Mouse (Mus musculus): ENCODE measurements around the gene Slc9a3r1.

Gene Slc9a3r1

DNA sequence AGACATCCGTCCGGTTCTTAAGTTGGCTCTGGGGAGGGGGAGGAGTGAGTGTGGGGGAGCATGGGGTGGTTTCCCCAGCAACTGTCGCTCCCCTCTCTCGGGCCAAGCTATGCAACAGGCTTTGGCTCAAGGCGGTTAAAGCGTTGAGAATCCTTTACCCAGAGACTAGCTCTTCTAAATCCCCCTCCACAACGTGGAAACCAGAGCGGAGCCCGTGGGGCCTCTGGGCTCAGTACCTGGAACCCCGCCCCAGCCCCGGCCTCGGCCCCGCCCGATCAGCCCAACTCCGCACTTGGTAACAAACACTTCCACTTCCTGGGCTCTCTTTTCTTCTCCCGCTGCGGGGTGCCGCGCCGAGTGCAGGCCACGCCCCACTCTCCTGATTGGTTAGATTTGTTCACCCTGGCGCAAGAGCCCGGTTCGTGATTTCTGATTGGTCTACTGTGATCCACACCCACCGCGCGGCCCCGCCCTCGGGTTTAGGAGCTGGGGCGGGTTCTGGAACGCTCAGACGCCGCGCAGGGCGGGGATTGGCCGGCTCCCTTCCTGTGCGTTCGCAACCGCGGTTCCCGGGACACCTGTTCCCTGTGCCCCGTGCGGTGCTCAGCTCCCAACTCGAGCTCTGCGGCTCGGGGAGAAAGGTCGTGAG, at the start of gene Slc9a3r1:
Gene Slc9a3r1 (plus strand): TSS at position 510 of the 649 bp plus-strand sequence.
- peak; percentile 99 for DNase-seq

GRCm38 (mm10) chr11:115119409-115119808, 43.7 kb upstream of the Slc9a3r1 start:
- no peak for DNase-seq

DNA sequence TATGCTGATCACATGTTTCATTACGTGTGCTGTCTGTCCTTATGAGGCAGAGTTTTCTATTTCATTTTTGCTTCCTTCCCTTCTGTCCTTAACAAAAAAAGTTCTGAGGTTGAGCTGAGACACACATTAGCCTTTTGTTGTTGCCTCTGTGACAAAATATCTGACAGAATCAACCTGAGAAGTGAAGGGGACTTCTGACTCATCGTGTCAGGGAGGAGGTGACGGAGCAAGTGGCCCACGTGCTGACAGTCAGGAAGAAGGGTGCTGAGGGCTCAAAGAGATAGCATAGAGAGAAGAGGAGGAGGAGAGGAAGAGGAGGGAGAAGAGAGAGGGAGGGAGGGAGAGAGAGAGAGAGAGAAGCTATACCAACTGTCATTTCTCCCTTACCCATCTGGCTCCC, 34.7 kb upstream of the Slc9a3r1 start:
- DNase-seq, result no peak

DNA sequence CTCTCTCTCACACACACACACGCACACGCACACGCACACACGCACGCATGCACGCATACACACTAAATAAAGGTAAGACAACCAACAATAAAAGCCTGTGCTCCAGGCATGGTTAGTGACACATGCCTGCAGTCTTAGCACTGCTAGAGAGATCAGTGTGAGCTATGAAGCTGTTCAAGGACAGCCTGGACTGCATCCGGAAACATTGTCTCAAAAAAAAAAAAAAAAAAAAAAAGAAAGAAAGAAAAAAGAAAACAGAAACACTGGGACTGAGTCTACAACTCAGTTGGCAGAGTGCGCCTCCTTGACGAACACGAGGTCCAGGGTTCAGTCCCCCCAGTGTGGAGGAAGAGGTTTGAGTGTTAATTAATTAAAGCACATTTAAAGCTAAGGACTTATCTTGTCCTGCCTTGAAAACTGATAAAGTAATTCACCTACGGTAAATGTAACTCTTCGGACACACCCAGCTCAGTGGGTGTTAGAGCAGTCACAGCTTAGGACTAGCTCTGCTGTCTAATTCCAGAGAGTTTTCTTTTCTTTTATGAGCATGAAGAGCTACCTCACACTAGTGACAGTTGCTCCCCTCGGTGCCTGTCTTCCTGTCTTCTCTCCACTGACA, 33.5 kb upstream of the Slc9a3r1 start:
- DNase-seq, result no peak

DNA sequence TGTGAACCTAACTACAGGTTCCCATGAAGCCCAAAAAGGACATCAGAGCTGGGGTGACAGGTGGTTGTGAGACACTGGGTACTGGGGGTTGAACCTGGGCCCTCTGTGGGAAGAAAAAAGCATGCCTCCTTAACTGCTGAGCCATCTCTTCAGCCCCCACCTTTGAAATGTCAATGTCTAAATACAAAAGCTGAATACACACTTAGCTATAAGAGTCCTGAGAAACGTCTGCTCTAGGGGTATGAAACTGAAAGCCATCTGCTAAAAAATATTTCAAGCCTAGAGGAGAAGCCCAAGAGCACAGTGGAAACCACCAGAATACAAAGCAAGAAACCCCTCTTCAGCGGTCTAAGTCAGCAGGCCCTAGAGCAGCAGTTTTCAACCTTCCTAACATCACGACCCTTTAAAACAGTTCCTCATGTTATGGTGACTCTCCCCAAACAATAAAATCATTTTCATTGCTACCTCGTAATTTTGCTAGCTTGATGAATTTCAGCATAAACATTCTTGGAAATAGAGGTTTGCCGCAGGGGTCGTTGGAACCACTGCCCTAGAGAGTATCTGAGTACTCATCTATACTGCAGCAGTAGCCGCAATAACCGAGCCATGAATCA, 31.3 kb upstream of the Slc9a3r1 start:
- no peak for DNase-seq

DNA sequence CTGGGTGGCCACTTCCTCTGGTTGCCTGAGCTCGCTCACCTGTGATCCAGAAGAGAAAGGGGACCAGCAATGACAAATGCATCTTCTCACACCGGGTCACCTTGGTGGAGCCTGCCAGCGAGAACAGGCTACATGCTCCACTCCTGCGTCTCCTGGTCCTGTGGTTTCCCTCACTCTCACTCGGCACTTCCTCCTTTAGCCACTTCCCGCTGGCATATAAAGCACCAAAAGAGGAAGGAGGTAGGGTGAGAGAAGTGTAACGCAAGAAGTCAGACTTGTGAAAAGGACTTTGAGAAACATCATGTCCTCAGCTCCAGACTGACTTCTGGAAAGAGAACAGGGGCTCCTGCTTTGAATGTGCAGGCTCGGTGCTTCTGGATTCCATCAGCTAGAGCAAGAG, 29.3 kb upstream of the Slc9a3r1 start, which contains the start of gene Cd300lf:
Gene Cd300lf (minus strand): TSS at position 193 of the 400 bp plus-strand sequence.
- no peak for DNase-seq

DNA sequence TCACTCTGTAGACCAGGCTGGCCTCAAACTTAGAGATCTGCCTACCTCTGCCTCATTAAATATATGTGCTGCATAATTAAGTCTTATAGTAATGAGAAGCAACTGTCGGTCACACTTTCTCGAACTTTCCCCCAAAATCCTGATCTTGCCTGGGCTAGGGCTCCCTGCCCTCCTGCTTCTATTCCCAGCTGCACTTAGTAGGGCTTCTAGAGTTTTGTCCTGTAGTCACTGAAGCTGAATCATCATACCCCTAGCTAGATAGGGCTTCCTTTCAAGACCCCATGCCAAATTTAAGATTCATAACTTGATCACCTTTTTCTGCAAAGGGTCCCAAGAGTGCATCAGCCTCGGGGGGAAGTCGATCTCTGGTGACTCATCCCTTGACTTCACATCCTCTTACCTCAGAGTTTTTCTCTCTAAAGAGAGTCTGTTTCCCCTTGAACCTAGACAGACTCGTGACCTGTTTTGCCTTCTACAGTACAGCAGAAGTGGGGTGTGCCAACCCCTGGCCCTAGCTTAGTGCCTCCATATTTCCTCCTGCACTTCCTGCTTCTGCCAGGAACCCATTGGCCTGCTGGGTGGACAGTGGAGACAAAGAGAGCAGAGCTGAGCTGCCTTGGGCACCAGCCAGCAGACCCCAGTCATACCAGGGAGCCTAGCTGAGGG, 24.4 kb upstream of the Slc9a3r1 start:
- no peak for DNase-seq

DNA sequence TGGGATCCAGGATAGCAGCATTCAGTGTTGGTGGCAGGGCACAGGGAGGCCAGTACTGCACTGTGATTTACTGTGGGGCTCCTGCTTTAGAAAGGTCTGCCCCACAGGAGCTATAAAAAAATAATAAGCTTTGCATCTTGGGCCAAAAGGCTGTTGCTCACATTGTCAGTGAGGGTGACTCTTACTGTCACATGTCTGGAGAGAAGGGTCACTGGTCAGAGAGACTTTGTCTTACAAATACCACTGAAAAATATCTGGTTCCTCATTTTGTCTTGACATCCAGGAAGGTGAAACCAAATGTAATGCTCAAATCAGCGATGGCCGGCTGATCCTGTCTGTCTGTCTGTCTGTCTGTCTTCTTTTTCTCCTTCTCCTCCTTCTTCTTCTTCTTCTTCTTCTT, 21.2 kb upstream of the Slc9a3r1 start:
- DNase-seq, result no peak

DNA sequence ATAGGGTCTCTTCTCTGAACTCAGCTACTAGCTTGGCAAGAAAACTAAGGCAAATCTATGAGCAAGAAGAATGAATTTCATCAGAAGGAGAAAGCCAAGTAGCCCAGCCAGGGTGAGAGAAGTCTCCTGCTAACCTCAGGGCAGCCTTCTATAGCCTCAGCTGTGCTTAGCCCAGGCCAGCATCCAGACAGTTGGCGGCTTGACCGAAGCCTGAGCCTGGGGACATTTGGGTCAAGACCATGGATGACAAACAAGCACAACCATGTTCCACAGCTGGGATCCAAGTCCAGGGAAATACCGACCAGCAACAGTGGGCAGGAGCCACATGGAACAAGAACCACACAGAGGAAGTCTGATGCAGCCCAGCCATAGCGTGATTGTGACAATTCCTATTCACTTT, 15.3 kb upstream of the Slc9a3r1 start:
- DNase-seq, result no peak

DNA sequence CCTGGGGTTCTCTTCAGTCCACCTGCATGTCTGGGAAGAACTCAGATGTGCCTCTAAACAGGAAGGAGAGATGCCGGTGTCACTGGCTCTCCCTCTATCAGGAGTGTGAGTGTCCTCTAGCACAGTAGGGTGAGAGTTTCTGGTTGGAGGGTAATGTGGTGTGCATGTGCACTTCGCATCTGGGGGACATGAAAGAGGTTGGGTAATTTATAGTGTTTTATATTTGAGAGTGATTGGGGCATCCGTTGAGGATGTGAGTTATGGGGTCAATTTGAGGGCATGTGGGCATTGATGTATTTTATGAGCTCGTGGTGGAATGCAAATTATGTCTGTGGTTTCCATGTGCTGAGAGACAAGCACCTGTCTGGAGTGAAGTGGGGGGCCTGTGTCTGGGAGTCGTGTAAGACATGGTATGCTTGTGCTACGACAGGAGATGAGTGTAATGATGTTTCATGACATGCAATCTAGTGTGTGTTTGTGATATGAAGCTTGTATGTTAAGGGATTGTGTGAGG, 12.3 kb upstream of the Slc9a3r1 start:
- no peak for DNase-seq

- peak; percentile 80 for DNase-seq
Measured at GRCm38 (mm10) chr11:115151755-115152429, 11.2 kb upstream of the Slc9a3r1 start.

GRCm38 (mm10) chr11:115153088-115153487, 10.1 kb upstream of the Slc9a3r1 start:
- no peak for DNase-seq

DNA sequence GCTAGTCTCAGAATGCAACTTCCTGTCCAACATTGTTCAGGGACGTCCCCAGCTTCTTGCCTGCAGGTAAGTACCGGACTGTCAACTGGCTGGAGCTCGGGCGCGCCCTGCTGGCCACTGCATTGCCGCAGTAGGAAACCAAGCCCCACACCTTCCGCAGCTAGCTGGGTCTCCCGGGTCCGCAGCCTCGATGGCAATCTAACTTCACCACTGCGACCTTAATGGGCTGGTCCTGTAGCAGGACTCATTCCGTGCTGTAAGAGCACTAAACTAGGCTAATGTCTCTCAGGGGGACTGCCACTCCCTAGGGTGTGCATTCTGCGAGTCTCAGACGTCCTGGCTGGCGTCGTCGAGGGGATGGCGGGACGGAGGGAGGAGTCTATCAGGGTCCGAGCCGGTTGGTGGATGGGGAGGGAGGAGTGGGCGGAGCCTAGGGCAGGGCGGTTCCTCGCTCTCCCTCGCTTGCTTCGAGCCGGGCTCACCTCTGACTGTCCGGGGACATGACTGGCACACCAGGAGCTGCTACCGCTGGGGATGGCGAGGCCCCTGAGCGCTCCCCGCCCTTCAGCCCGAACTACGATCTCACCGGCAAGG, 9.3 kb upstream of the Slc9a3r1 start:
- peak; percentile 84 for DNase-seq

DNA sequence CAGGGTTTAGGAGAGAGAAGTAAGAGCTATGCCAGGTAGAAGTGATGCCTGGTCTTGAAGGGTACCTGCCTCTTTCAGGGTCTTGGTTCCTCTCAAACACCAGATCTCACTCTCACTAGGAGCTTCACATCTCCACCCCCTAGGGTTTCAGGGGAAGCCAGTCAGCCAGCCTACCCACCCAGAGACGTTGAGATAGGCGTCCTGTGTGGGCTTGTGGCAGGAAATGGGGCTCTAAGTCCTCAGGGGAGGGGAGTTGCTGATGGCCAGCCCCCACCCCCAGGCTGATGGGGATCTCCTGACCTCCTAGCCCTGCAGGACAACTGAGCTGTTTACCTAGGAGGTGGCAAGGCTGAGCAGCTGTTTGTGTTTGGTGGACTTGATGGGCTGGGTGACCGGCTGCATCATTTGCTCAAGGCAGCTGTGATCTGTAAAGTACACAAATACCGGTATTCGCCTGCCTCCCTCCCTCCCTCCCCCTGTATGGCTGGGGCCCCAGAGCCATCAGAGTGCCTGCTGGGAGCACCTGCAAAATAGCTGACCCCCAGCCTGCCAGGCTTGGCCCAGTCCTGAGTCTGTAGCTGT, 8.0 kb upstream of the Slc9a3r1 start:
- no peak for DNase-seq

DNA sequence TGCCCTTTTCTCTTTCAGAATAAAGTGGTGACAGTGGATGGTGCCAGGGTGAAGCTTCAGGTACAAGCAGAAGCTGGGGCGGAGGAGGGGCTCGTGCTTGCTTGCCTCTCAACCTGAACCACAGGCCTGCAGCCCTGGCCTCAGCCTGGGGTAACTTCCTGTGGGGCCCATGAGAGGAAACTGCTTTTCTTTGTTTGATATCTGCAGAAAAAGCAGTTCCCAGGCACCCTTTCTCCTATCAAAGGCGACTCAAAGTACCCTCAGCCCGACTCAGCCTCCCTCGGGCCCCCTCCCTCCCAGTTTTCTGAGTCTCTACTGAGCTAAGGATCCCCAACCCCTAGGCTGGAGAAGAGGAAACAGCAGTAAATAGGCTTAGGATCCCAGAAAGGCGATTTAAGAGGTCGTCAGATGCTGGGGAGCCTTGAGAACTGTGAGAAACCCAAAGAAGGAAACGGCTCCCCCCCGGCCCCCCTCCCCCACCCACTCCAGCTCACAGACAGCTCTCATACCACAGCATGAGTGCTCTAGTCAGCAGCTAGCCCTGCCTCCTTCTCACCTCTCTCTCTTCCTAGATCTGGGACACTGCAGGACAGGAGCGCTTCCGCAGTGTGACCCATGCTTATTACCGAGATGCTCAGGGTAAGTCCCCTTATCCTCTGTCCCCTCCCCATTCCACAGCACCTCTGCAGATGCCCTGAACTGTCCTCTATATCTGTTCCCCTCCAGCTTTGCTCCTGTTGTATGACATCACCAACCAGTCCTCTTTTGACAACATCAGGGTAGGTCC, 5.0 kb upstream of the Slc9a3r1 start:
- no peak for DNase-seq

DNA sequence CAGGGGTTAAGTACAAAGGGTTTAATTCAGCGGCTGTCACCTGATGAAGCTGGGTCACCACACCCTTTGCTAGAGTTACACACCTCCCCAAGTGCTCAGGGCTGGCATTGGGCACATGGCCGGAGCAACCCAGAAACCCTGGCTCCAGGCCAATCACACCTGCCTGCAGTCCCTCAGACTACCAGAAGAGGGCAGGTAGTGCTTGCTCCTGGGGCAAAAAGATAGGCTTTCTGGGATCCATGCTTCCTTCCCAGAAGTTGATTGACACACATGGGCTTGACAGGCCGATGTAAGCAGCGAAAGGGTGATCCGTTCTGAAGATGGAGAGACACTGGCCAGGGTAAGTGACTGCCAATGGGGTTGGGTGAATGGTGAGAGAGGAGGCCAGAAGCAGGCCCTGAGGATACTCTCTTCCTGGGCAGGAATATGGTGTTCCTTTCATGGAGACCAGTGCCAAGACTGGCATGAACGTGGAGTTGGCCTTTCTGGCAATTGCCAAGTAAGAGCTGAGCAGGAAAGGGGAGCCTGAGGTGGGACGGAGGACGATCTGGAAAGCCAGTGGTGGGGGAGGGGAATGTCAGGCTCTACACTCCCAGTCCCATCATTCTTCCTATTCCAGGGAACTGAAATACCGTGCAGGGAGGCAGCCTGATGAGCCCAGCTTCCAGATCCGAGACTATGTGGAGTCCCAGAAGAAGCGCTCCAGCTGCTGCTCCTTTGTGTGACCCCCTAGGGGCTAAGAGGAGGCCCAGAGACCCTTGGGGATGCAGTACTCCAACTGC, 2.9 kb upstream of the Slc9a3r1 start:
- peak; percentile 91 for DNase-seq

DNA sequence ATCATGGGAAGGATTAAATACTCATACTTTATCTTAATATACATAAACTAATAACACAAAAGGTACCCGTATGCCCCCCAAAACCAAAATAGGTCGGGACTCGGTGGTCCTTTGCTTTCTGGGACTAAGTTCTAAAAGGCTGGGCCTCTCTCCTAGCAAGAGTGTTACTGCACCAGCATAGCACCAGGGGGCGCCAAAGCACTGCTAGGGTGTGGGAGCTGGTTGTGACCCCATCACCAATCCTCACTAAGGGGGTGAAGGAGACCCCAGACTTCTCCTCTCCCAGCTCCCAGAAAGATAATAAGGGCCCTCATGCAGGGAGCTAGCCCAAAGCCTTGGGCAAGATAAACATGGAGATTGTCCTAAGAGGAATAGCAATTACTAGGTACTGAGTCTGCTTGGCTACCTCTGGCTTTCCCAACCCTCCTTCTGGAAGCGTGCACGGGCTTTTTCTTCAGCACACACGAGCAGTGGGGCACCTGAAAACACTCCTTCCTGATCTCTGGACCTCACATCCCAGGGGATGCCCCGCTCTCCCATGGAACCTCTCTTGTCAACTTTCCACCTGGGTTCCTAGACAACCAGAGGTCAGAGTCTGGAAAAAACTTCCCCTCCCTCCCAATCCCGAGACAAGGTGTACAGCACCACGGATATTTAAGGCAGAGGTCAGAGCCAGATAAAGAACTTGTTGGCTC, 2.1 kb upstream of the Slc9a3r1 start:
- peak; percentile 80 for DNase-seq

DNA sequence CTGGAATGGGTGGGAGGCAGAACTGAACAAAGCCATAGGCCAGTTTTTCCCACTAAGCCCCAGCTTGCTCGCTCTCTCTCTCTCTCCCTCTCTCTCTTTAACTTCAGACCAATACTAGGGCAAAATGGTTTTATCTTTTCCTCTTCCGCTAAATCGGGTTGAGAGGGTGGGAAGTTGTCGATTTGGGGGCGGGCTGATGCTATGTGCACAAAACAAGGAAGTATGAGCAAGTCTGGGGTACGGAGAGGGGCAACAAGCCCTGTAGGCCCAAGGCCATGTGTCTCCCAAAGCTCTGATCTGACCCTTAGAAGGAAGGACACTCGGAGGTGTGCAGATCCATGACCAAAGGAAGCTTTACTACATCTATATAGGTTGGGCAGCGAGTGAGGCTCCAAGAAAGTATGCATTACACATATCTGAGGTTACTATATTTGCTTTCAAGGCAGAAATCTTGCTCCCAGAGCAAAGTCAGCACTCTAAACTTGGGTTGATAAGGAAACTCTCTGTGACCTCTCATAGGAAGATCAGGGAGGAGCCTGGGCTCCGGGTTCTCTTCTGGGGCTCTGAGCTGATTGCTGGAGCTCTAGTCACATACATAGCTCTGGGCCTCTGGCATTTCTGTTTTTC, 1.4 kb upstream of the Slc9a3r1 start:
- DNase-seq, result no peak

- no peak for DNase-seq
Measured at GRCm38 (mm10) chr11:115162205-115162601, 938 bp upstream of the Slc9a3r1 start.

Data from kidney, postnatal 14 days (tissue).